Comparison of ENCODE assay signal across 8 mouse cellular contexts in genomic region chr13:55593254-55593747, GRCm38 (mm10). TPM values are rescaled to one million over a fixed set of nuclear protein-coding genes. Genes with fewer than 3 reads are reported as not detected.
DNase-seq lines count a peak whose midpoint lies in the region; ATAC-seq and TF ChIP-seq lines count a peak whose summit lies in the region.

No protein-coding gene starts in this region.

- peaks cover 13% of the 10 kb centered on the region for H3K4me1 ChIP-seq in heart, embryonic 15.5 days (replicated peaks)
- H3K4me1 ChIP-seq in G1E (ENCODE audit: insufficient read depth, low read depth, low read length): peaks cover 30% of the 10 kb centered on the region
- peaks cover 15% of the 10 kb centered on the region for H3K4me1 ChIP-seq in hindbrain, embryonic 10.5 days (replicated peaks)
- H3K4me1 ChIP-seq in midbrain, embryonic 12.5 days: peaks cover 12% of the 10 kb centered on the region

- 0 out of 2 replicates have a peak, but pooled peaks have one; percentile 21 for ATAC-seq in heart, embryonic 15.5 days (replicated peaks; ENCODE audit: insufficient number of reproducible peaks, insufficient read depth, low FRiP score, low read depth)
- 0 out of 2 replicates have a peak, but pooled peaks have one; percentile 10 for ATAC-seq in G1E (ENCODE audit: extremely low read depth, insufficient number of reproducible peaks, low FRiP score, poor library complexity, severe bottlenecking)
- ATAC-seq in midbrain, embryonic 12.5 days (ENCODE audit: low FRiP score, low read depth): peak; percentile 62

- H3K4me3 ChIP-seq in heart, embryonic 15.5 days: peak overlapping the region; percentile 63
- H3K4me3 ChIP-seq in G1E (ENCODE audit: low read depth, low read length): peak overlapping the region; percentile 93
- H3K4me3 ChIP-seq in hindbrain, embryonic 10.5 days: peak overlapping the region; percentile 67
- H3K4me3 ChIP-seq in midbrain, embryonic 12.5 days: peak overlapping the region; percentile 63

- no peak for TF ChIP-seq CTCF in G1E (IDR thresholded peaks at IDR 0.05; ENCODE audit: low read depth, low read length)

- DNase-seq in heart, postnatal 4 days: no peak
- DNase-seq in G1E (ENCODE audit: low spot score): peak; percentile 34
- no peak for DNase-seq in hindbrain, embryonic 10.5 days (ENCODE audit: low spot score)
- no peak for DNase-seq in right cerebral cortex, postnatal 10 days (ENCODE audit: low spot score in 2 of 2)
- no peak for DNase-seq in thymus, postnatal 36 days
- no peak for DNase-seq in kidney, postnatal 25 days

- peak overlapping the region; percentile 40; the same call in 1 of the 2 replicates for H3K27ac ChIP-seq in heart, embryonic 15.5 days
- peak overlapping the region; percentile 91 for H3K27ac ChIP-seq in hindbrain, embryonic 10.5 days
- peak overlapping the region; percentile 63 for H3K27ac ChIP-seq in midbrain, embryonic 12.5 days (replicated peaks)

- H3K36me3 ChIP-seq in heart, embryonic 15.5 days: peaks cover 37% of the 10 kb centered on the region
- H3K36me3 ChIP-seq in G1E (replicated peaks): peaks cover 40% of the 10 kb centered on the region
- H3K36me3 ChIP-seq in hindbrain, embryonic 10.5 days: peaks cover 41% of the 10 kb centered on the region
- peaks cover 39% of the 10 kb centered on the region for H3K36me3 ChIP-seq in midbrain, embryonic 12.5 days

- H3K27me3 ChIP-seq in heart, embryonic 15.5 days: no peaks in the 10 kb centered on the region
- peaks cover 4% of the 10 kb centered on the region for H3K27me3 ChIP-seq in G1E (ENCODE audit: insufficient read depth, low read length)
- H3K27me3 ChIP-seq in hindbrain, embryonic 10.5 days (ENCODE audit: insufficient read depth, poor library complexity, severe bottlenecking): 0 out of 2 replicates have a peak, but pooled peaks cover 10% of the 10 kb centered on the region
- H3K27me3 ChIP-seq in midbrain, embryonic 12.5 days: peaks cover 10% of the 10 kb centered on the region; the same call in 1 of the 2 replicates

- peak overlapping the region; percentile 68 for H3K9ac ChIP-seq in heart, embryonic 15.5 days
- peak overlapping the region; percentile 70 for H3K9ac ChIP-seq in midbrain, embryonic 12.5 days (replicated peaks)

- no peaks in the 10 kb centered on the region for H3K9me3 ChIP-seq in heart, embryonic 15.5 days (replicated peaks)
- peaks cover 6% of the 10 kb centered on the region for H3K9me3 ChIP-seq in G1E (replicated peaks)
- H3K9me3 ChIP-seq in hindbrain, embryonic 10.5 days: no peaks in the 10 kb centered on the region
- H3K9me3 ChIP-seq in midbrain, embryonic 12.5 days: no peaks in the 10 kb centered on the region

- 0% methylated on average over 31 of the region's 31 CpGs for WGBS in heart, embryonic 15.5 days
- WGBS in hindbrain, embryonic 10.5 days: under 1% methylated on average over 31 of the region's 31 CpGs
- 1% methylated on average over 31 of the region's 31 CpGs for WGBS in midbrain, embryonic 12.5 days

- H3K4me2 ChIP-seq in heart, embryonic 15.5 days: peak overlapping the region; percentile 66
- H3K4me2 ChIP-seq in midbrain, embryonic 12.5 days (replicated peaks): peak overlapping the region; percentile 71

RNA-seq across cellular contexts. Expression of gene B4galt7, which starts 6.4 kb away (rescaled TPM):
- 16.5 and 23.4 TPM in 2 replicates for polyA plus RNA-seq in heart, embryonic 15.5 days (2015; fragmentation: Nextera tagmentation; extraction: Ambion mirVana)
- 10 to 100 TPM; 12.2 to 12.5 TPM for total RNA-seq in heart, postnatal 4 days (2021)
- total RNA-seq in G1E (2014; fragmentation: Nextera tagmentation) (7.4 and 10.6 TPM in 2 replicates), G1E (2017) (16.7 and 17.6 TPM in 2 replicates)
- 15.2 and 15.4 TPM in 2 replicates for polyA plus RNA-seq in G1E (2012)
- 32.2 and 39.9 TPM in 2 replicates for polyA plus RNA-seq in hindbrain, embryonic 10.5 days (2016; fragmentation: Nextera tagmentation; extraction: Ambion mirVana)
- 40.4 and 41.9 TPM in 2 replicates for polyA plus RNA-seq in midbrain, embryonic 12.5 days (2016; fragmentation: Nextera tagmentation; extraction: Ambion mirVana)

RNA-seq across cellular contexts. Expression of gene Tmed9, which starts 19.8 kb away (rescaled TPM):
- 103 TPM in 2 replicates for polyA plus RNA-seq in heart, embryonic 15.5 days (2015; fragmentation: Nextera tagmentation; extraction: Ambion mirVana)
- 100 to 1,000 TPM; 116 to 121 TPM for total RNA-seq in heart, postnatal 4 days (2021)
- total RNA-seq in G1E (2014; fragmentation: Nextera tagmentation): 46.5 and 56.7 TPM in 2 replicates
- 100 and 102 TPM in 2 replicates for total RNA-seq in G1E (2017)
- 149 and 172 TPM in 2 replicates for polyA plus RNA-seq in G1E (2012)
- polyA plus RNA-seq in hindbrain, embryonic 10.5 days (2016; fragmentation: Nextera tagmentation; extraction: Ambion mirVana): 102 and 112 TPM in 2 replicates
- polyA plus RNA-seq in midbrain, embryonic 12.5 days (2016; fragmentation: Nextera tagmentation; extraction: Ambion mirVana): 105 and 108 TPM in 2 replicates

RNA-seq across cellular contexts. Expression of gene Fam193b, which starts 22.4 kb away (rescaled TPM):
- polyA plus RNA-seq in heart, embryonic 15.5 days (2015; fragmentation: Nextera tagmentation; extraction: Ambion mirVana): 17.1 and 22.6 TPM in 2 replicates
- 10 to 100 TPM; 21.2 to 24.0 TPM for total RNA-seq in heart, postnatal 4 days (2021)
- total RNA-seq in G1E (2014; fragmentation: Nextera tagmentation) (54.4 and 65.4 TPM in 2 replicates), G1E (2017) (23.3 and 25.8 TPM in 2 replicates)
- polyA plus RNA-seq in G1E (2012): 57.3 and 68.0 TPM in 2 replicates
- 63.7 and 64.3 TPM in 2 replicates for polyA plus RNA-seq in hindbrain, embryonic 10.5 days (2016; fragmentation: Nextera tagmentation; extraction: Ambion mirVana)
- 67.2 and 67.7 TPM in 2 replicates for polyA plus RNA-seq in midbrain, embryonic 12.5 days (2016; fragmentation: Nextera tagmentation; extraction: Ambion mirVana)

RNA-seq across cellular contexts. Expression of gene Caml, which starts 29.5 kb away (rescaled TPM):
- polyA plus RNA-seq in heart, embryonic 15.5 days (2015; fragmentation: Nextera tagmentation; extraction: Ambion mirVana): 37.9 and 38.2 TPM in 2 replicates
- total RNA-seq in heart, postnatal 4 days (2021): 10 to 100 TPM; 16.2 to 17.7 TPM
- 27.2 and 27.4 TPM in 2 replicates for total RNA-seq in G1E (2014; fragmentation: Nextera tagmentation)
- total RNA-seq in G1E (2017): 33.8 and 37.2 TPM in 2 replicates
- 24.5 and 25.2 TPM in 2 replicates for polyA plus RNA-seq in G1E (2012)
- polyA plus RNA-seq in hindbrain, embryonic 10.5 days (2016; fragmentation: Nextera tagmentation; extraction: Ambion mirVana): 55.0 and 60.9 TPM in 2 replicates
- 68.0 and 73.9 TPM in 2 replicates for polyA plus RNA-seq in midbrain, embryonic 12.5 days (2016; fragmentation: Nextera tagmentation; extraction: Ambion mirVana)

RNA-seq across cellular contexts. Expression of gene Ddx46, which starts 41.5 kb away (rescaled TPM):
- 16.7 and 20.4 TPM in 2 replicates for polyA plus RNA-seq in heart, embryonic 15.5 days (2015; fragmentation: Nextera tagmentation; extraction: Ambion mirVana)
- 10 to 100 TPM; 33.8 to 34.3 TPM for total RNA-seq in heart, postnatal 4 days (2021)
- 86.6 and 93.9 TPM in 2 replicates for total RNA-seq in G1E (2014; fragmentation: Nextera tagmentation)
- total RNA-seq in G1E (2017): 92.4 and 129 TPM in 2 replicates
- polyA plus RNA-seq in G1E (2012): 29.9 and 38.6 TPM in 2 replicates
- 27.1 and 38.2 TPM in 2 replicates for polyA plus RNA-seq in hindbrain, embryonic 10.5 days (2016; fragmentation: Nextera tagmentation; extraction: Ambion mirVana)
- polyA plus RNA-seq in midbrain, embryonic 12.5 days (2016; fragmentation: Nextera tagmentation; extraction: Ambion mirVana): 41.7 and 43.0 TPM in 2 replicates

Comparison
In these comparisons a context has a peak if more than half of its experiments do, and no peak if none do; other contexts are left out.
1. ATAC-seq: peak in every context shown above with its lines; median percentile 62 in midbrain, embryonic 12.5 days; 21 in heart, embryonic 15.5 days; 10 in G1E.
2. H3K27ac ChIP-seq: peak in every context shown above with its lines; median percentile 91 in hindbrain, embryonic 10.5 days; 63 in midbrain, embryonic 12.5 days; 40 in heart, embryonic 15.5 days.